Mouse (Mus musculus) liver, adult 2 months (tissue): ENCODE data around the gene Taf6l.

ENCODE experiments used
- CTCF ChIP-seq: fragments of 200-500 bp; IDR thresholded peaks from 2 replicates; pipeline ENCODE4 v1.5.1; 2011; ENCODE audit warnings: low read depth, low read length, control low read depth
- POLR2A ChIP-seq: fragments of 200-500 bp; IDR thresholded peaks from 2 replicates; pipeline ENCODE4 v1.6.1; 2011; ENCODE audit warnings: low read length, control low read depth; ENCODE audit not compliant: insufficient read depth; ENCODE audit errors: extremely low read depth

DNA sequence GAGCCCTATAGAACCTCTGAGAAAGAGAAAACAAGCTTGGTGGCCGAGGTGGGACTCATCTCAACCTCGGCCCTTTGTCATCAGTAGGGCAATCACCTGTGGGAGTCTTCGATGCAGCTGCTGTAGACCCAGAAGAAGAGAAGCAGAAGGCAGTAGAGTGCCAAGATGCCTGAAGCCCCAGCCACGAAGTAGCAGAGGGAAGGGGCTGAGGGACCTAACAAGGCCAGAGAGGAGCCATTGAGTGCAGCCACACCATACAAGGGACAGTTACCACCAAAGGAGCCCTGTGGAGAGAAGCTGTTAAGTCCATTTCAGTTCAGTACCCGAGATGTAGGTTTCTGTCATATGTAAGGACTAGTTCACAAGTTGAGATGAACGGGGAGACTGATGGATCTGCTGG lies 12.8 kb downstream of the Taf6l start:
- TF ChIP-seq CTCF (no peak), POLR2A (no peak)
